Comparison of ENCODE assay signal across 8 mouse cellular contexts in genomic region chr6:146833485-146834314, GRCm38 (mm10). TPM values are rescaled to one million over a fixed set of nuclear protein-coding genes. Genes with fewer than 3 reads are reported as not detected.
A peak's percentile ranks its signal among the peaks of the same experiment; 100 is the strongest.
DNase-seq lines count a peak whose midpoint lies in the region; ATAC-seq lines count a peak whose summit lies in the region.

No protein-coding gene starts in this region.

- no peaks in the 10 kb centered on the region for H3K4me1 ChIP-seq in limb, embryonic 15.5 days

- WGBS in limb, embryonic 15.5 days, result 77% methylated on average over 6 of the region's 6 CpGs

- no peaks in the 10 kb centered on the region for H3K9me3 ChIP-seq in limb, embryonic 15.5 days

- H3K36me3 ChIP-seq in limb, embryonic 15.5 days, result no peaks in the 10 kb centered on the region

- H3K4me3 ChIP-seq in limb, embryonic 15.5 days, result no peak overlapping the region

- no peaks in the 10 kb centered on the region for H3K27me3 ChIP-seq in limb, embryonic 15.5 days

- H3K4me2 ChIP-seq in limb, embryonic 15.5 days, result no peak overlapping the region

- no peak overlapping the region for H3K27ac ChIP-seq in limb, embryonic 15.5 days

- H3K9ac ChIP-seq in limb, embryonic 15.5 days, result no peak overlapping the region

- ATAC-seq in common myeloid progenitor, adult 5-6 weeks (replicated peaks; ENCODE audit: low read depth, poor library complexity, severe bottlenecking), result peak; percentile 96
- 0 out of 2 replicates have a peak, but pooled peaks have one; percentile 48 for ATAC-seq in limb, embryonic 15.5 days (ENCODE audit: insufficient number of reproducible peaks, low FRiP score, low TSS enrichment, low read depth)
- ATAC-seq in monocyte, adult 5-6 weeks (replicated peaks; ENCODE audit: insufficient number of reproducible peaks, low FRiP score, low TSS enrichment, poor library complexity, severe bottlenecking), result 0 out of 2 replicates have a peak, but pooled peaks have one; percentile 55

- peak; percentile 52 for DNase-seq in urinary bladder, postnatal 14 days (ENCODE audit: low spot score)
- DNase-seq in urinary bladder, adult 2 months (ENCODE audit: low spot score), result no peak
- peak; percentile 32 for DNase-seq in gastrocnemius, postnatal 10 days
- DNase-seq in kidney, adult 9 months, result peak; percentile 70
- DNase-seq in yolk sac, embryonic 10.5 days (ENCODE audit: low spot score), result peak; percentile 53

RNA-seq across cellular contexts. Expression of gene Smco2, which starts 16.2 kb away (rescaled TPM):
- not detected in 2 replicates for polyA plus RNA-seq in urinary bladder, adult 2 months (2012; rRNA removed)
- not detected in 2 replicates for total RNA-seq in common myeloid progenitor, adult 5-6 weeks (2017)
- not detected for total RNA-seq in gastrocnemius, postnatal 10 days (2021)
- not detected in 2 replicates for polyA plus RNA-seq in limb, embryonic 15.5 days (2015; fragmentation: Nextera tagmentation; extraction: Ambion mirVana)
- total RNA-seq in monocyte, adult 5-6 weeks (2017), result not detected in 3 replicates

RNA-seq across cellular contexts. Expression of gene Arntl2, which starts 37.8 kb away (rescaled TPM):
- 28.4 and 28.6 TPM in 2 replicates for polyA plus RNA-seq in urinary bladder, adult 2 months (2012; rRNA removed)
- not detected in 2 replicates for total RNA-seq in common myeloid progenitor, adult 5-6 weeks (2017)
- 1 to 10 TPM in 1 of 2 experiments, under 1 TPM in 1; 0.68 to 1.5 TPM for total RNA-seq in gastrocnemius, postnatal 10 days (2021)
- 7.9 and 8.5 TPM in 2 replicates for polyA plus RNA-seq in limb, embryonic 15.5 days (2015; fragmentation: Nextera tagmentation; extraction: Ambion mirVana)
- total RNA-seq in monocyte, adult 5-6 weeks (2017), result 0.64 to 1.6 TPM (median 1.4 TPM) in 3 replicates

RNA-seq across cellular contexts. Expression of gene Ppfibp1, which starts 54.6 kb away (rescaled TPM):
- polyA plus RNA-seq in urinary bladder, adult 2 months (2012; rRNA removed), result 64.0 TPM in 2 replicates
- total RNA-seq in common myeloid progenitor, adult 5-6 weeks (2017), result 12.2 and 14.4 TPM in 2 replicates
- total RNA-seq in gastrocnemius, postnatal 10 days (2021), result 10 to 100 TPM; 47.9 to 54.9 TPM
- 60.8 and 63.5 TPM in 2 replicates for polyA plus RNA-seq in limb, embryonic 15.5 days (2015; fragmentation: Nextera tagmentation; extraction: Ambion mirVana)
- 13.7 to 26.2 TPM (median 22.5 TPM) in 3 replicates for total RNA-seq in monocyte, adult 5-6 weeks (2017)
